Mouse (Mus musculus): ENCODE measurements around the gene Fam90a1a.

- TF ChIP-seq MYOD1 (IDR thresholded peaks at IDR 0.05; ENCODE audit: control insufficient read depth, insufficient read length, low read depth) (no peak), CTCF (IDR thresholded peaks at IDR 0.05; ENCODE audit: control insufficient read depth, insufficient read depth, insufficient read length) (no peak), USF1 (IDR thresholded peaks at IDR 0.05; ENCODE audit: low read depth) (no peak), MAX (IDR thresholded peaks at IDR 0.05) (no peak), MYOG (IDR thresholded peaks at IDR 0.05; ENCODE audit: control insufficient read depth, extremely low read depth, insufficient read length) (no peak)
These were observed 8.1 kb downstream of the Fam90a1a start for GRCm38 (mm10) chr8:21966646-21967045.
